Mouse (Mus musculus) midbrain, embryonic 15.5 days (tissue): ENCODE data around the gene Ahcy. TPM values are rescaled to one million over a fixed set of nuclear protein-coding genes. Genes with fewer than 3 reads are reported as not detected.
A peak's percentile ranks its signal among the peaks of the same experiment; 100 is the strongest.
"Not testable (repeated sequence)": the region's sequence is repeated elsewhere in the genome, so short reads cannot be mapped to it uniquely, and the experiment has no call there.

Experiments used
- ATAC-seq: fragments of 200-750 bp; cut with Nextera tagmentation; replicated peaks from 2 replicates; pipeline ENCODE4 v1.8.0; 2017; ENCODE audit warnings: moderate TSS enrichment
- H3K27ac ChIP-seq: fragments of 300-500 bp; sonication (generic); 2 replicates; pipeline ENCODE4 v1.5.1; 2015; ENCODE audit warnings: mild to moderate bottlenecking, inconsistent platforms
- H3K27me3 ChIP-seq: fragments of 300-500 bp; sonication (generic); replicated peaks from 2 replicates; pipeline ENCODE4 v1.6.1; 2015; ENCODE audit warnings: inconsistent platforms
- H3K36me3 ChIP-seq: fragments of 300-500 bp; sonication (generic); replicated peaks from 2 replicates; pipeline ENCODE4 v1.6.1; 2015; ENCODE audit warnings: inconsistent platforms
- H3K4me1 ChIP-seq: fragments of 300-500 bp; sonication (generic); 2 replicates; pipeline ENCODE4 v1.6.1; 2015; ENCODE audit warnings: inconsistent platforms
- H3K4me2 ChIP-seq: fragments of 300-500 bp; sonication (generic); 2 replicates; pipeline ENCODE4 v1.6.1; 2015; ENCODE audit warnings: inconsistent platforms, mild to moderate bottlenecking, moderate library complexity
- H3K4me3 ChIP-seq: fragments of 300-500 bp; sonication (generic); 2 replicates; pipeline ENCODE4 v1.5.1; 2015; ENCODE audit warnings: mild to moderate bottlenecking, inconsistent platforms
- H3K9ac ChIP-seq: fragments of 300-500 bp; sonication (generic); 2 replicates; pipeline ENCODE4 v1.6.1; 2015; ENCODE audit warnings: mild to moderate bottlenecking, inconsistent platforms
- H3K9me3 ChIP-seq: fragments of 300-500 bp; sonication (generic); 2 replicates; pipeline ENCODE4 v1.6.1; 2016; ENCODE audit warnings: inconsistent platforms
- WGBS: fragments of 180-500 bp; shearing (Covaris S2); methylation state at CpG from one replicate; pipeline ENCODE4 v1.1.7; 2015; ENCODE audit warnings: mixed read lengths; 5-methylcytosine and 5-hydroxymethylcytosine counted together
- polyA plus RNA-seq: library from polyadenylated mRNA; unstranded; fragments of >200 nt; fragmentation: Nextera tagmentation; extraction: Ambion mirVana; gene quantifications from 2 replicates; pipeline ENCODE4 v1.2.1, GENCODE M21; 2015

Gene Ahcy
- polyA plus RNA-seq, 1 experiment from 2014 or later, result 34.5 TPM

DNA sequence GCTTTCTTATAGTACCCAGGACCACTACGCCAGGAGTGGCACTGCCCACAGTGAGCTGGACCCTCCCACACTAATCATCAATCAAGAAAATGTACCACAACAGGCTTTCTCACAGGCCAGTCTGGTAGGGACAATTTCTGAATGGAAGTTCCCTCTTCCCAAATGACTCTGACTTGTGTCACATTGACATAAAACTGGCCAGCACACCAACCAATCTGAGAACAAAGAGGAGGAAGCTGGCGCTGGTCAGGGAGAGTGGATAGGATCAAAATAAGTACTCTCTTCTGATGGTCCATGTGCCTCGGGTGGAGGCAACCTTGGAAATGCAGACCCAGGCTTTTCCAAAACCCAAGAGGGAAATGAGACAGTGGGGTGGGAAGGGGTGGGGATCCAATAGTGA is 29.8 kb downstream of the Ahcy start:
- no peak overlapping the region for H3K4me2 ChIP-seq
- no peaks in the 10 kb centered on the region for H3K4me1 ChIP-seq
- H3K9me3 ChIP-seq, result no peaks in the 10 kb centered on the region
- H3K9ac ChIP-seq, result no peak overlapping the region
- H3K36me3 ChIP-seq, result no peaks in the 10 kb centered on the region
- WGBS, result 86% methylated on average over 3 of the region's 3 CpGs
- no peak overlapping the region for H3K4me3 ChIP-seq
- H3K27ac ChIP-seq, result no peak overlapping the region
- no peak for ATAC-seq
- H3K27me3 ChIP-seq, result no peaks in the 10 kb centered on the region

DNA sequence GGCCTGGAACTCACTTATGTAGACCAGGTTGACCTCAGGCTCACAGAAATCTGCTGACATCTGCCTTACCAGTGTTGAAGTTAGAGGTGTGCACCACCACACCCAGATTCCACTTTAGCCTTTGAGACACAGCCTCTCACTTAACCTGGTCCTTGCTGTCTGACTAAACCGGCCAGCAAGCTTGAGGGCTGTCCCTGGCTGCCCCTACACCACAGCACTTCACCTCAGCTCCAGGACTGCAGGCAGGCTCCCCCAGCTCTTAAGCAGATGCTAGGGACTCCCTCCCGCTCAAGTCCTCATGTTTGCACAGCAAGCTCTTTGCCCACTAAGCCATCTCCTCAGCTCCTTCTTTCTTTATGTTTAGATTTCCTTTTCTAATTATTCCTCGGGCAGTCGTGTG is 34.3 kb downstream of the Ahcy start:
- no peaks in the 10 kb centered on the region for H3K36me3 ChIP-seq
- ATAC-seq, result no peak
- no peaks in the 10 kb centered on the region for H3K4me1 ChIP-seq
- H3K4me3 ChIP-seq, result no peak overlapping the region
- 76% methylated on average over 4 of the region's 4 CpGs for WGBS
- no peaks in the 10 kb centered on the region for H3K9me3 ChIP-seq
- no peak overlapping the region for H3K4me2 ChIP-seq
- no peak overlapping the region for H3K27ac ChIP-seq
- no peak overlapping the region for H3K9ac ChIP-seq
- no peaks in the 10 kb centered on the region for H3K27me3 ChIP-seq

DNA sequence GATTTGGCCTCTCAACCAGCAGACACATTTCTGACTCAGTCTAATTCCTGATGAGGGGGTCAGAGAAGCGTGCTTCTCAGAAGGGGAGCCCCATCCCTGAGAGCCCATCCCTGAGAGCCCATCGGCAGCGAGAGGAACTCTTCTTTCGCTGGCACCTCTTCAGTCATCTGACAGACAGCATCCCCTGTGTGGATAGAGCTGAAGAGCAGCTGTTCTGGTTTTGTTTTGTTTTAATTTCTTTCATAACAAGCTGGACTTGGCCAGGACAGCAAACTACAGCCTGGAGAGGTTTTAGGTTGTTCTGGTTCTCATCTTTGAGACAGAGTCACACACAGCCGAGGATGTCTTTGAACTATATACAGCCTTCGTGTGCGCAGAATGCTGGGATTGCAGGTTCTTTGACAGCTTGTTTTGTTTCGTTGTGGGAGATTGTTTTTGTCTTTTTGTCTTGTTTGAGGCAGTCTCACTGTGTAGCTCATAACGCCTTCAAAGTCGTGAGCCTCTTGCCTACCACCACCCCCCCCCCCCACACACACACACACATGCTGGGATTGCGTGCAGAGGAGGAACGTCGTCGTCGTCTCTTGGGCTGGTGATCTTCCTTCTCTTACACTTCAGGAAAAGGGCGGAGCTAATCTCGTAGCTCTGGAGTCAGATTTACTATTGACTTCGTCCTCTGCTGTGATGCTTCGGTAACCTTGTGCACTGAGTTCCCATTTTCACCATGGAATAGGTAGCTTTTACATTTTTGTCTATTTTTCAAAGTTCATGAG is 41.2 kb downstream of the Ahcy start:
- no peak overlapping the region for H3K27ac ChIP-seq
- no peaks in the 10 kb centered on the region for H3K9me3 ChIP-seq
- no peak overlapping the region for H3K4me3 ChIP-seq
- WGBS, result 38% methylated on average over 19 of the region's 19 CpGs
- no peak overlapping the region for H3K4me2 ChIP-seq
- H3K9ac ChIP-seq, result no peak overlapping the region
- H3K27me3 ChIP-seq, result no peaks in the 10 kb centered on the region
- ATAC-seq, result no peak
- no peaks in the 10 kb centered on the region for H3K4me1 ChIP-seq
- H3K36me3 ChIP-seq, result no peaks in the 10 kb centered on the region

DNA sequence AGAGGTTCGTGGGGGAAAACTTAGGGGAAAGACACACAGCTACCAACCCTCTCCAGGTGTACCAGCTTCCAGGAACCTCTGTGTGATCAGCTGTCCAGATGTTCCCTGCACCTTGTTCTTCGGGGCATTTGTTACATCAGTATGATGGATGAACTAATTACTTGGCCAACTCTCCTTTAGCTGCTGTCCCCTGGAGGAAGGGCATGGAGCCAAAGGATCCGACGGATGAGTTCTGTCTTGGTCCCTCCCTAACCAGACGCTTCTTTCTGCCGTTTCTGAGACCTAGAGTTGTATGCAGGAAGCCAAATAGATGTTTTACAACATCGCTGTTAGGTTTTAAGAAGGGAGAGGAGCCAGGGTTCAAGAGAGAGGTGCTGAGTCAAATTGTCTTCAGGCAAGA is 43.5 kb downstream of the Ahcy start:
- H3K27ac ChIP-seq, result no peak overlapping the region
- no peaks in the 10 kb centered on the region for H3K9me3 ChIP-seq
- no peak overlapping the region for H3K4me3 ChIP-seq
- no peak overlapping the region for H3K9ac ChIP-seq
- 83% methylated on average over 7 of the region's 7 CpGs for WGBS
- H3K4me2 ChIP-seq, result no peak overlapping the region
- H3K4me1 ChIP-seq, result no peaks in the 10 kb centered on the region
- no peaks in the 10 kb centered on the region for H3K36me3 ChIP-seq
- H3K27me3 ChIP-seq, result no peaks in the 10 kb centered on the region
- ATAC-seq, result no peak

DNA sequence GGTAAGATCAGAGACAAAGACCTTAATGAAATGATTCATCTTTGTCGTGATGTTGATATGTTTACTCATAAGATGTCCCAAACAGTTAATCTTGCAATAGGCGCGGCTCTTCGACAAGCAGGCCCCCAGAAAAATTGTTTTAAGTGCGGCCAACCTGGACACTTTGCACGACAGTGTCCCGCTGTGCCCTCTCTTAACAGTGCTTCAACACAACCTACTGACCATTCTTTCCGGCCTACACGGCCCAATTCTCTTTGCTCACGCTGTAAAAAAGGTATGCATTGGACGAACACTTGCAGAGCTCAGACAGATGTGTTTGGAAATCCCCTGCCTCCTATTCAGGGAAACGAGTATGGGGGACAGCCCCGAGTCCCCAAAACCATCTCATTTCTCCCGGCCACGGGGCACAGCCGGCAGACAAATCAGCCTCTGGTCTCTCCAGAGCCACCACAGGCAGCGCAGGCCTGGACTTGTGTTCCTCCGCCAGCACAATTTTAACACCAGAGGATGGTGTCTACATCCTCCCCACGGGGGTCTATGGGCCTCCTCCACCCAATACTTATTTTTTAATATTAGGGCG is 54.0 kb downstream of the Ahcy start:
- peaks cover 11% of the 10 kb centered on the region for H3K4me1 ChIP-seq
- peak; percentile 2; the same call in 1 of the 2 replicates for ATAC-seq
- H3K9ac ChIP-seq, H3K36me3 ChIP-seq, H3K27me3 ChIP-seq, H3K9me3 ChIP-seq, H3K27ac ChIP-seq, H3K4me3 ChIP-seq: not testable (repeated sequence)
- peak overlapping the region; percentile 86 for H3K4me2 ChIP-seq
- 26% methylated on average over 20 of the region's 20 CpGs for WGBS

DNA sequence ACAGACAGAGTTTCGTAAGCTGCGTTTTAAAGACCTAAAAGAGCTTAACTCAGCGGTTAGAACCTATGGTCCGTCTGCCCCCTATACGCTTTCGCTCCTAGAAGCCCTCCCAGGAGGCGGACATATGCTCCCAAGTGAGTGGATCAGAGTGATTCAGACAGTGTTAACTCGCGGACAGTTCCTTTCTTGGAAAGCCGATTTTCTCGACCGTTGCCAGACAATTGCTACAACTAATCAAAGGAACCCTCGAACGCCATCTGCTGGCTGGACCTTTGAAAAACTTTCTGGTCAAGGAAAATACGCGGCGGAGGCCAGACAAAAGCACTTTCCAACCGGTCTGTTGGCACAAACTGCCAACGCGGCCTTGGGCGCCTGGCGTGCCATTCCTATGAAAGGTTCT is 54.6 kb downstream of the Ahcy start:
- Histone ChIP-seq H3K27me3 (no peaks in the 10 kb centered on the region), H3K9me3 (no peaks in the 10 kb centered on the region), H3K4me3 (peak overlapping the region; percentile 44), H3K36me3 (no peaks in the 10 kb centered on the region), H3K9ac (peak overlapping the region; percentile 41), H3K4me2 (peak overlapping the region; percentile 86), H3K4me1 (peaks cover 11% of the 10 kb centered on the region), H3K27ac (peak overlapping the region; percentile 78)
- ATAC-seq, result peak; percentile 86
- under 1% methylated on average over 22 of the region's 22 CpGs for WGBS

DNA sequence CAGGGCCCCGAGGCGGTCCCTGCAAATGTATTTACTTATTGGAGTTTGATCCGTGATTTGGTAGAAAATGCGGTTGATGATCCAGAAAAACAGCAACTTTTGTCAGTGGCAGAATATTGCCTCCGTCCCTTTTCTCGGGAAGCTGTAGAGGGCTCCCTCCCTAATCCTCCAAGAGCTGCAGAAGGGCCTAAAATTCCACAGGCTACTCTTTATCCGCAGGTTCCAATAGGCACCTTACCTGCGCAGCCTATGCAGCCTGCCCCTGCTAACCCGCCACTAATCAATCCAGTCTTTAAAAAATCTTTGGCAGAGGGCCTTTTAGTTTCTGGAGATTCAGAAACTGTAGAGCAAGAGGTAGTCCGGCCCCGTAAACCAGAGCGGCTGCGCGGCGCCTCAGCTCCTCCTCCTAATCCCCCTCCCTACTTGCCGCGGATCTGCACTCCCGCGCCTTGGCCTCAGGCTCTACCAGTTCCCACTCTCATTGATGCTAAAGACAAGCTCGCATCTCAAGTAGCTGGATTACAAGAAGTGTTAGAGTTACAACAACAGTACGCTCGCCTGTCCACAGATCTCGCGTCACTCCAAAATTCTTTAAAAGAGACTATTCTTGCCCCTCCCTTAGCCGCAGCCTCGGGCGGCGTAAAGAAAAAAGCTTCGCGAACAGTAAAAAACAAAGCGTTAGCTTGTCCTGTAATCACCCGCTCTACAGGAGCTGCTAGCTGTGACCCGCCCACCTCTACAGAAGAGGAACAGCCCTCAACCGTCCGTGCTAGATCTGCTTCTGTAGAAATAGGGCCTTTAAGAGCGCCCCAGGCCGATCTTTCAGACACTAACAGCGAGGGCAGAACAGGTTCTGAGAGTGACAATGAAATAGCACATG is 55.3 kb downstream of the Ahcy start:
- ATAC-seq, result peak; percentile 95
- H3K4me1 ChIP-seq, result peaks cover 11% of the 10 kb centered on the region
- H3K36me3 ChIP-seq, result no peaks in the 10 kb centered on the region
- peak overlapping the region; percentile 78 for H3K27ac ChIP-seq
- no peaks in the 10 kb centered on the region for H3K27me3 ChIP-seq
- H3K4me3 ChIP-seq, result peak overlapping the region; percentile 44
- H3K9me3 ChIP-seq, result no peaks in the 10 kb centered on the region
- WGBS, result under 1% methylated on average over 38 of the region's 38 CpGs
- peak overlapping the region; percentile 86 for H3K4me2 ChIP-seq
- H3K9ac ChIP-seq, result peak overlapping the region; percentile 41

DNA sequence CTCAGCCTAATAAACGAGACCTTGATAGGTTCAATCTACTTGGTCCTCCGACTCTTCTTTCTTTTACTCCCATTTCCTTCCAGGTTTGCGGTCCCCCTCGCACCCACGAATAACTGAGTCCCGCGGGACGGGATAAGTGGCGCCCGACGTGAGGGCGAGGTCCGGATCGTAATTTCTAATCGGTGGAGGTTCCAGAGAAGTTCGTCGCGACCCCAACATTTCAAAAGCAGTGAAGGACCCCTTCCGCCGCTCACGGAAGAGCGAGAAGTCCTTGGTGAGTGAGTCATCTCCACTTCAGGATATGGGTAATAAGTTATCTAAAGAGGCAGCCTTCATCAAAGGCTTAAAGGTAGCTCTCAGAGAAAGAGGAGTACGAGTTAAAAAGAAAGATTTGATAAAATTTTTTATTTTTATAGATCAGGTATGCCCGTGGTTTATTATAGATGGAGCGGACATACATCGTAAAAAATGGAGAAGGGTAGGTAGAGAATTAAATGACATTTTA is 56.0 kb downstream of the Ahcy start, which contains the start of gene Gm14226:
Gm14226 (plus strand) TSS at position 16 of the 505 bp plus-strand sequence.
- peak within 1 kb of the TSS; percentile 41 for H3K9ac ChIP-seq
- H3K27me3 ChIP-seq, H3K9me3 ChIP-seq, H3K36me3 ChIP-seq, ATAC-seq: not testable (repeated sequence)
- H3K4me3 ChIP-seq, result peak within 1 kb of the TSS; percentile 44
- peak within 1 kb of the TSS; percentile 78 for H3K27ac ChIP-seq
- H3K4me2 ChIP-seq, result peak within 1 kb of the TSS; percentile 86
- WGBS, result under 1% methylated on average over 24 of the region's 26 CpGs
- H3K4me1 ChIP-seq, result peaks cover 11% of the 10 kb centered on the region

DNA sequence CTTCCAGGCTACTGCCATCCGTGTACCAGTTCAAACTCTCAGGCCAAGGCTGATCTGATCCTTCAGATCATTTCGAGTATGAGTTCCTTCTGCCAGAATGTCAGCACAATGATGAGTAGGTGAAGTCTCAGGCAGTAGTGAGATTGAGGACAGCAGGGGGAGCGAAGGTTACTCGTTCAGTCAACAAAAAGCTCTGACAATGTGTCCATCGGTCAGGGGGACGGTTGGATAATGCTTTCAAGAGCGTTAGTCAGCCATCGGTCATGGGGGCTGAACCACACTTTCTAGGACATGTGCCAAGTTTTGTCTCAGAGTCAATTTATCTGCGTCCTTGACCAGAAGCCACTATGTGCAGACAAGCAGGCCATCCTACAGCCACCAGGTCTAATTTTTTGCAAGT is 57.5 kb downstream of the Ahcy start:
- not testable (repeated sequence) for H3K9me3 ChIP-seq, H3K4me2 ChIP-seq, H3K9ac ChIP-seq, H3K4me3 ChIP-seq, H3K27ac ChIP-seq, H3K36me3 ChIP-seq, ATAC-seq, H3K27me3 ChIP-seq
- peaks cover 11% of the 10 kb centered on the region for H3K4me1 ChIP-seq
- 11% methylated on average over 7 of the region's 9 CpGs for WGBS

DNA sequence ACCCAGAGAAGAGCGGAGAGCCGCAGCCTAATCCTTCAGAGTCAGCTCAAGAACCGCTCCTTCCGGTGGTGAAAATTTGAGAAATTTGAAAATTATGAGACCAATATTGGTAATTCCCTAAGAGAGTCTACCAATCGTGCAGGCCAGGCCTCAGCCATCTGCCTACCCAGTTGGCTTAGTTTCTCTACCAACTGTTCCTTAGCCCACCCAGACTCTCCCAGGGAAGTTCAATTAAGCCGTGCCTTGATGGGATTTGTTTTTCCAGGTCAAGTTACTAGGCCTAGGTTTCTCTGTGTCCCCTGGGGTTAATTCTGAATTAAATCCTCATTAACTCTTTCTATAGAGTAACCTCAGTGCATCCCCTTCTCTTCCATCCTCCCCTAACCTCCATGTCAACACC is 61.3 kb downstream of the Ahcy start:
- no peaks in the 10 kb centered on the region for H3K4me1 ChIP-seq
- no peak overlapping the region for H3K4me3 ChIP-seq
- no peak overlapping the region for H3K4me2 ChIP-seq
- no peak overlapping the region for H3K9ac ChIP-seq
- WGBS, result 73% methylated on average over 6 of the region's 6 CpGs
- no peak for ATAC-seq
- no peaks in the 10 kb centered on the region for H3K27me3 ChIP-seq
- H3K36me3 ChIP-seq, result no peaks in the 10 kb centered on the region
- no peaks in the 10 kb centered on the region for H3K9me3 ChIP-seq
- no peak overlapping the region for H3K27ac ChIP-seq

DNA sequence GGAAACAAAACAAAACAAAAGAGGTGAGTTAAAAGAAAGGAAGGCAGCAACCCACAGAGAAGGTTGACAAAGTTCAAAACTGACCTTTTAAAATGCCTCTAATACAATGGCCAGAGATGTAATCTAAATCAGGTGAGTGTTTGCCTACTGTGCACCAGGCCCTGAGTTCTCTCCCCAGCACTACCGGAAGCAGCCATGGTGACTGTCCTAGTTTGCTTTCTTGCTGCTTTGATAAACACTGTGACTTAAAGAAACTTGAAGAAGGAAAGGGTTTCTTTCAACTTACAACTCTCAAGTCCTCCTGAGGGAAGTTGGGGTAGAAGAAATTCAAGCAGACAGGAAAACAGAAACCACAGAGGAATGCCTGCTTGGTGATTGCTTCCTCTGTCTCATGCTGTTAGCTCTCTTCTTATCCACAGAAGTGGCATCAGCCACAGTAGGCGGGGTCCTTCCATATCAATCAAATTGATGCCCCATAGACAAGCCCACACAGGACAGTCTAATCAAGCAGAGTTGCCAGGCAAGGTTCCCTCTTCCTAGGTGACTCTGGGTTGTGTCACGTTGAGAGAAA is 63.1 kb downstream of the Ahcy start:
- H3K9ac ChIP-seq, result no peak overlapping the region
- H3K4me1 ChIP-seq, result no peaks in the 10 kb centered on the region
- H3K9me3 ChIP-seq, result no peaks in the 10 kb centered on the region
- no peak overlapping the region for H3K4me3 ChIP-seq
- H3K27me3 ChIP-seq, result no peaks in the 10 kb centered on the region
- 56% methylated on average over 3 of the region's 3 CpGs for WGBS
- H3K27ac ChIP-seq, result no peak overlapping the region
- no peak overlapping the region for H3K4me2 ChIP-seq
- ATAC-seq, result no peak
- no peaks in the 10 kb centered on the region for H3K36me3 ChIP-seq
